Mouse (Mus musculus) hindbrain, embryonic 16.5 days (tissue): ENCODE data around the gene Ino80. TPM values are rescaled to one million over a fixed set of nuclear protein-coding genes. Genes with fewer than 3 reads are reported as not detected.
A peak's percentile ranks its signal among the peaks of the same experiment; 100 is the strongest.

Experiments used
- ATAC-seq: fragments of 200-750 bp; cut with Nextera tagmentation; 2 replicates; pipeline ENCODE4 v1.8.0; 2017; ENCODE audit warnings: moderate TSS enrichment, moderate library complexity
- H3K27ac ChIP-seq: fragments of 300-500 bp; sonication (generic); 2 replicates; pipeline ENCODE4 v1.5.1; 2014; ENCODE audit warnings: low read depth, mild to moderate bottlenecking, control low read depth, low read length, moderate library complexity
- H3K27me3 ChIP-seq: fragments of 300-500 bp; sonication (generic); replicated peaks from 2 replicates; pipeline ENCODE4 v1.6.1; 2014; ENCODE audit warnings: low read length; ENCODE audit not compliant: control insufficient read depth, insufficient read depth
- H3K36me3 ChIP-seq: fragments of 300-500 bp; sonication (generic); 2 replicates; pipeline ENCODE4 v1.6.1; 2014; ENCODE audit warnings: mild to moderate bottlenecking, low read length, moderate library complexity, mixed read lengths; ENCODE audit not compliant: control insufficient read depth, insufficient read depth
- H3K4me1 ChIP-seq: fragments of 300-500 bp; sonication (generic); 2 replicates; pipeline ENCODE4 v1.6.1; 2014; ENCODE audit warnings: low read depth, low read length; ENCODE audit not compliant: control insufficient read depth, insufficient read depth
- H3K4me2 ChIP-seq: fragments of 300-500 bp; sonication (generic); 2 replicates; pipeline ENCODE4 v1.6.1; 2014; ENCODE audit warnings: mild to moderate bottlenecking, low read length, control low read depth, moderate library complexity
- H3K4me3 ChIP-seq: fragments of 300-500 bp; sonication (generic); 2 replicates; pipeline ENCODE4 v1.5.1; 2014; ENCODE audit warnings: mild to moderate bottlenecking, low read length, control low read depth, moderate library complexity
- H3K9ac ChIP-seq: fragments of 300-500 bp; sonication (generic); 2 replicates; pipeline ENCODE4 v1.6.1; 2014; ENCODE audit warnings: low read depth, mild to moderate bottlenecking, control low read depth, low read length, moderate library complexity
- H3K9me3 ChIP-seq: fragments of 300-500 bp; sonication (generic); 2 replicates; pipeline ENCODE4 v1.6.1; 2014; ENCODE audit warnings: mild to moderate bottlenecking, low read length, moderate library complexity; ENCODE audit not compliant: control insufficient read depth
- WGBS: fragments of 180-500 bp; shearing (Covaris S2); extraction: QIAGEN DNeasy Blood & Tissue Kit; methylation state at CpG from one replicate; pipeline ENCODE4 v1.1.7; 2014; 5-methylcytosine and 5-hydroxymethylcytosine counted together
- polyA plus RNA-seq: library from polyadenylated mRNA; unstranded; fragments of >200 nt; fragmentation: Nextera tagmentation; extraction: Ambion mirVana; gene quantifications from 2 replicates; pipeline ENCODE4 v1.2.1, GENCODE M21; 2015

Gene Ino80
- polyA plus RNA-seq, 1 experiment from 2014 or later, result 2.8 TPM

GRCm38 (mm10) chr2:119507108-119507507 is 29.6 kb upstream of the Ino80 start:
- Histone ChIP-seq H3K9ac (no peak overlapping the region), H3K27me3 (no peaks in the 10 kb centered on the region), H3K4me3 (no peak overlapping the region), H3K4me2 (no peak overlapping the region), H3K4me1 (no peaks in the 10 kb centered on the region), H3K27ac (no peak overlapping the region), H3K36me3 (no peaks in the 10 kb centered on the region), H3K9me3 (no peaks in the 10 kb centered on the region)
- ATAC-seq, result no peak

GRCm38 (mm10) chr2:119500965-119501652 is 23.6 kb upstream of the Ino80 start:
- Histone ChIP-seq H3K9ac (no peak overlapping the region), H3K4me2 (no peak overlapping the region), H3K4me3 (no peak overlapping the region), H3K9me3 (no peaks in the 10 kb centered on the region), H3K27me3 (no peaks in the 10 kb centered on the region), H3K36me3 (no peaks in the 10 kb centered on the region), H3K4me1 (no peaks in the 10 kb centered on the region), H3K27ac (no peak overlapping the region)
- 89% methylated on average over 2 of the region's 2 CpGs for WGBS
- ATAC-seq, result no peak

GRCm38 (mm10) chr2:119498859-119499258 is 21.4 kb upstream of the Ino80 start:
- H3K4me2 ChIP-seq, result no peak overlapping the region
- no peak overlapping the region for H3K9ac ChIP-seq
- no peak overlapping the region for H3K27ac ChIP-seq
- ATAC-seq, result no peak
- H3K36me3 ChIP-seq, result no peaks in the 10 kb centered on the region
- H3K9me3 ChIP-seq, result no peaks in the 10 kb centered on the region
- WGBS, result 82% methylated on average over 2 of the region's 2 CpGs
- no peak overlapping the region for H3K4me3 ChIP-seq
- H3K4me1 ChIP-seq, result no peaks in the 10 kb centered on the region
- H3K27me3 ChIP-seq, result no peaks in the 10 kb centered on the region

- Histone ChIP-seq H3K4me1 (no peaks in the 10 kb centered on the region), H3K9ac (no peak overlapping the region), H3K4me2 (no peak overlapping the region), H3K4me3 (no peak overlapping the region), H3K27ac (no peak overlapping the region), H3K9me3 (no peaks in the 10 kb centered on the region), H3K36me3 (no peaks in the 10 kb centered on the region), H3K27me3 (no peaks in the 10 kb centered on the region)
- 98% methylated on average over 2 of the region's 2 CpGs for WGBS
- no peak for ATAC-seq
Measured at GRCm38 (mm10) chr2:119496082-119496481, 18.6 kb upstream of the Ino80 start.

GRCm38 (mm10) chr2:119491953-119492352 is 14.5 kb upstream of the Ino80 start:
- Histone ChIP-seq H3K36me3 (no peaks in the 10 kb centered on the region), H3K27me3 (no peaks in the 10 kb centered on the region), H3K9ac (no peak overlapping the region), H3K4me2 (no peak overlapping the region), H3K4me3 (no peak overlapping the region), H3K27ac (no peak overlapping the region), H3K9me3 (no peaks in the 10 kb centered on the region), H3K4me1 (no peaks in the 10 kb centered on the region)
- WGBS, result 67% methylated on average over 5 of the region's 5 CpGs
- ATAC-seq, result no peak

DNA sequence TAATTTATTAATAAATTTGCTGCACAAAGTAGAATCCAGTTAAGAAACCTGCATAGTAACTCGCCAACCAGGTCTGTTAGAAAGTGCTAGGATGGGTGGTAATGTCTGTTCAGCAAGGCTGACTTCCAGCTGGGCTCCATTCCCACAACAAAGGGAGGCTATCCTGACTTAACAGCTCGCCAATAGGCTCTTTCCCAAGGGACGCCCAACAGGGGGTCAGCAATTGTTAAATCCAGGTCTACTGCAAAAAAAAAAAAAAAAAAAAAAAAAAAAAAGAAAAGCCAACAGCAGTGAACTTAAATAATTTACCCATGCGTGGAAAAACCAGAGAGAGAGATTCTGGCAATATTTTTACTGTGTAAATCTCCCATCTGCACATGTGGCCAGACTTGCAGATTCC is 9.0 kb upstream of the Ino80 start:
- 2% methylated on average over 4 of the region's 4 CpGs for WGBS
- Histone ChIP-seq H3K4me2 (no peak overlapping the region), H3K36me3 (no peaks in the 10 kb centered on the region), H3K4me1 (no peaks in the 10 kb centered on the region), H3K27me3 (no peaks in the 10 kb centered on the region), H3K9ac (no peak overlapping the region), H3K27ac (no peak overlapping the region), H3K4me3 (no peak overlapping the region), H3K9me3 (no peaks in the 10 kb centered on the region)
- ATAC-seq, result no peak

- H3K9me3 ChIP-seq, result no peaks in the 10 kb centered on the region
- no peaks in the 10 kb centered on the region for H3K27me3 ChIP-seq
- no peak overlapping the region for H3K9ac ChIP-seq
- no peak overlapping the region for H3K27ac ChIP-seq
- ATAC-seq, result no peak
- no peak overlapping the region for H3K4me2 ChIP-seq
- 94% methylated on average over 1 of the region's 1 CpGs for WGBS
- H3K36me3 ChIP-seq, result no peaks in the 10 kb centered on the region
- H3K4me3 ChIP-seq, result no peak overlapping the region
- H3K4me1 ChIP-seq, result peaks cover 6% of the 10 kb centered on the region; the same call in 1 of the 2 replicates
Measured at GRCm38 (mm10) chr2:119482307-119482706, 4.8 kb upstream of the Ino80 start.

DNA sequence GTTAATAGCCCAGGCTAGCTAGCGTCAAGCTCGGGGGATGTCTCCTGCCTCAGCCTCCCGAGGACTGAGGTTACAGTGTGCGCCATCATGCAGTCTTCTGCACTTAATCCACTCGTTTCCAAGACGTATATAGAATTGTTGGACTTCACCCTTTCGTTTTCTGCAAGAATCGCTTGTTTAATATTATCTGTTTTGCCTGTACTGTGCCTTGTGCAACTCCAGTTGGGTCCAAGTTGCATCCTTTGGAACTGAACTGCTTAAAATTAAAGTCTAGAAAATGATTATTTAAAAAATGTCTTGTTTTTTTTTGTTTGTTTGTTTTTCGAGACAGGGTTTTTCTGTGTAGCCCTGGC is 886 bp upstream of the Ino80 start:
- no peaks in the 10 kb centered on the region for H3K9me3 ChIP-seq
- H3K4me2 ChIP-seq, result peak overlapping the region; percentile 53
- peak overlapping the region; percentile 88 for H3K4me3 ChIP-seq
- peak overlapping the region; percentile 98 for H3K27ac ChIP-seq
- 10% methylated on average over 9 of the region's 9 CpGs for WGBS
- no peaks in the 10 kb centered on the region for H3K36me3 ChIP-seq
- H3K4me1 ChIP-seq, result peaks cover 17% of the 10 kb centered on the region
- no peaks in the 10 kb centered on the region for H3K27me3 ChIP-seq
- no peak for ATAC-seq
- peak overlapping the region; percentile 98 for H3K9ac ChIP-seq

GRCm38 (mm10) chr2:119476621-119477391 is 681 bp downstream of the Ino80 start:
- ATAC-seq, result peak; percentile 68
- Histone ChIP-seq H3K4me2 (peak overlapping the region; percentile 80), H3K27me3 (no peaks in the 10 kb centered on the region), H3K4me3 (peak overlapping the region; percentile 88), H3K27ac (peak overlapping the region; percentile 98), H3K36me3 (no peaks in the 10 kb centered on the region), H3K9me3 (no peaks in the 10 kb centered on the region), H3K4me1 (peaks cover 17% of the 10 kb centered on the region), H3K9ac (peak overlapping the region; percentile 98)
- WGBS, result under 1% methylated on average over 39 of the region's 44 CpGs
